Mouse (Mus musculus): ENCODE data around the gene Nrsn2. TPM values are rescaled to one million over a fixed set of nuclear protein-coding genes. Genes with fewer than 3 reads are reported as not detected.
A peak's percentile ranks its signal among the peaks of the same experiment; 100 is the strongest.
"Not testable (repeated sequence)": the region's sequence is repeated elsewhere in the genome, so short reads cannot be mapped to it uniquely, and the experiment has no call there.

Nrsn2 gene
- total and polyA plus RNA-seq, 3 experiments: not detected

- Histone ChIP-seq H3K4me1 (ENCODE audit: insufficient read depth, low read depth, low read length) (peaks cover 54% of the 10 kb centered on the region), H3K9me3 (replicated peaks) (peaks cover 4% of the 10 kb centered on the region), H3K4me3 (ENCODE audit: low read depth, low read length) (peak overlapping the region; percentile 31; the same call in 1 of the 2 replicates), H3K36me3 (replicated peaks) (peaks cover 18% of the 10 kb centered on the region), H3K27me3 (ENCODE audit: insufficient read depth, low read length) (peaks cover 4% of the 10 kb centered on the region; the same call in 1 of the 2 replicates)
- DNase-seq (ENCODE audit: low spot score) (no peak), ATAC-seq (ENCODE audit: extremely low read depth, insufficient number of reproducible peaks, low FRiP score, poor library complexity, severe bottlenecking) (no peak)
- TF ChIP-seq TAL1 (conservative IDR thresholded peaks at IDR 0.05; ENCODE audit: low read depth, low read length): peak; percentile 40; the same call in 1 of the 2 replicates
- TF ChIP-seq GATA1 (IDR thresholded peaks at IDR 0.05; ENCODE audit: borderline replicate concordance, low read length): no peak
- TF ChIP-seq POLR2AphosphoS5 (IDR thresholded peaks at IDR 0.05; ENCODE audit: insufficient replicate concordance, low read depth, low read length): no peak
Measured at GRCm38 (mm10) chr2:152359616-152360015, 16.8 kb downstream of the Nrsn2 start.

DNA sequence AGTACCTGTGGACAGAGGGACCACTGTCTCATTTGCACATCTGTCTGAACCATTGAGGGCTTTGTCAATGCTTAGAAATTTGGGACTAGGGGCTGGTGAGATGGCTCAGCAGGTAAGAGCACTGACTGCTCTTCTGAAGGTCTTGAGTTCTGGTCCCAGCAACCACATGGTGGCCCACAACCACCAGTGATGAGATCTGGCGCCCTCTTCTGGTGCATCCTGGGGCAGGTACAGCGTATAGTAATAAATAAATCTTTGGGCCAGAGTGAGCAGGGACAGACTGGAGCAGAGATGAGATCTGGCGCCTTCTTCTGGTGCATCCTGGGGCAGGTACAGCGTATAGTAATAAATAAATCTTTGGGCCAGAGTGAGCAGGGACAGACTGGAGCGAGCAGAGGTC is 17.5 kb downstream of the Nrsn2 start:
- H3K9me3 ChIP-seq (replicated peaks); H3K4me3 ChIP-seq (ENCODE audit: low read depth, low read length); DNase-seq (ENCODE audit: low spot score); ATAC-seq (ENCODE audit: extremely low read depth, insufficient number of reproducible peaks, low FRiP score, poor library complexity, severe bottlenecking); H3K27me3 ChIP-seq (ENCODE audit: insufficient read depth, low read length): not testable (repeated sequence)
- Histone ChIP-seq H3K4me1 (ENCODE audit: insufficient read depth, low read depth, low read length) (peaks cover 53% of the 10 kb centered on the region), H3K36me3 (replicated peaks) (peaks cover 18% of the 10 kb centered on the region)

DNA sequence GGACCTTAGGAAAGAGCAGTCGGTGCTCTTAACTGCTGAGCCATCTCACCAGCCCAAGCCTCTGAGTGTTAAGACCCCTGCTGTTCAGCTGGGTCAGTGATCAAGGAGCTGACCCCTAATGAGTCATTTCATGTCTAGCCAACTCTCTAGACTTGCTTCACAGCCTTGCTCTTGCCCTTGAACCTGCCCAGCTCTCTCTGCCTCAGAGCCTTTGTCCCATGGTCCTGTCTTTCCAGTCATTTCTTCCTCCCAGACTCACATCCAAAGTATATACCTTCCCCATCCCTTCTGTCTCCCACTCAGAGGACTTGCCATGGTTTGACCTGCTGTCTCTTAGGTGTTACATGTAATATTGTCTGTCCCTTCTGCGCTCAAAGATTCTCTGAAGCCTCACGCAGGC is 19.2 kb downstream of the Nrsn2 start:
- peaks cover 39% of the 10 kb centered on the region for H3K4me1 ChIP-seq (ENCODE audit: insufficient read depth, low read depth, low read length)
- ATAC-seq (ENCODE audit: extremely low read depth, insufficient number of reproducible peaks, low FRiP score, poor library complexity, severe bottlenecking): no peak
- no peak overlapping the region for H3K4me3 ChIP-seq (ENCODE audit: low read depth, low read length)
- DNase-seq (ENCODE audit: low spot score): no peak
- TF ChIP-seq GATA1 (IDR thresholded peaks at IDR 0.05; ENCODE audit: borderline replicate concordance, low read length) (no peak), GATA2 (IDR thresholded peaks at IDR 0.05; ENCODE audit: borderline replicate concordance, low read depth, low read length) (no peak), CTCF (IDR thresholded peaks at IDR 0.05; ENCODE audit: low read depth, low read length) (no peak), TAL1 (conservative IDR thresholded peaks at IDR 0.05; ENCODE audit: low read depth, low read length) (no peak), POLR2AphosphoS5 (IDR thresholded peaks at IDR 0.05; ENCODE audit: insufficient replicate concordance, low read depth, low read length) (no peak)
- H3K9me3 ChIP-seq (replicated peaks): peaks cover 4% of the 10 kb centered on the region
- H3K36me3 ChIP-seq (replicated peaks): peaks cover 21% of the 10 kb centered on the region
- H3K27me3 ChIP-seq (ENCODE audit: insufficient read depth, low read length): peaks cover 4% of the 10 kb centered on the region; the same call in 1 of the 2 replicates

DNA sequence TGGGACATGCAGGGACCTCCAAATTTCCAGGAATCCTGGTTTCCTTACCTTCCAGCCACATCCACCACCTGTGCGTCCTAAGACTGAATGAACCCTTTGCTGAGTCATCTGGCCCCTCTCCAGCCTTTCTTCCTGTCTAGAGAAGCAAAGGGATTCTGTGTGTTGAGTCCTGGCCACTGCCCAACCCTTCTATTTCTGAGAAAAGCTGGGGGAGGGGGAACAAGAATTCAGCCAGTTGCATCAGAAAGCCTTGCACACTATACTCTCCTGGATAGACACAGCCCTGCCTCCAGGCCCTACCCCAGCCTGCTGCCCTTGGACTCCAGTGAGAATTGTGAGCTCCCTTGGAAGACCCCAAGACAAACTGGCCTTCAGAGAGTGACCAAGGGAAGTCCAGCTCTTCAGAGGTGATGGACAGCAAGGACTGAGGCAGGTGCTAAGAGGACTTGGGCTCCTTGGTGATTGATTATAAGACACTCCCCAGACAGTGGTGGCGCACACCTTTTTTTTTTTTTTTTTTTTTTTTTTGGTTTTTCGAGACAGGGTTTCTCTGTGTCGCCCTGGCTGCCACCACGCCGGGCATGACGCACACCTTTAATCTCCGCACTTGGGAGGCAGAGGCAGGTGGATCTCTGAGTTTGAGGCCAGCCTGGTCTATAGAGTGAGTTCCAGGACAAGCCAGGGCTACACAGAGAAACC is 26.4 kb downstream of the Nrsn2 start:
- H3K9me3 ChIP-seq (replicated peaks): no peaks in the 10 kb centered on the region
- TF ChIP-seq GATA1 (IDR thresholded peaks at IDR 0.05; ENCODE audit: borderline replicate concordance, low read length) (no peak), CTCF (IDR thresholded peaks at IDR 0.05; ENCODE audit: low read depth, low read length) (no peak), TAL1 (conservative IDR thresholded peaks at IDR 0.05; ENCODE audit: low read depth, low read length) (no peak), GATA2 (IDR thresholded peaks at IDR 0.05; ENCODE audit: borderline replicate concordance, low read depth, low read length) (no peak), POLR2AphosphoS5 (IDR thresholded peaks at IDR 0.05; ENCODE audit: insufficient replicate concordance, low read depth, low read length) (no peak)
- H3K36me3 ChIP-seq (replicated peaks): peaks cover 7% of the 10 kb centered on the region
- H3K27me3 ChIP-seq (ENCODE audit: insufficient read depth, low read length): no peaks in the 10 kb centered on the region
- DNase-seq (ENCODE audit: low spot score) (peak; percentile 68), ATAC-seq (ENCODE audit: extremely low read depth, insufficient number of reproducible peaks, low FRiP score, poor library complexity, severe bottlenecking) (peak; percentile 57; the same call in 1 of the 2 replicates)
- H3K4me3 ChIP-seq (ENCODE audit: low read depth, low read length): peak overlapping the region; percentile 64; the same call in 1 of the 2 replicates
- peaks cover 66% of the 10 kb centered on the region for H3K4me1 ChIP-seq (ENCODE audit: insufficient read depth, low read depth, low read length)

- no peak for ATAC-seq (ENCODE audit: extremely low read depth, insufficient number of reproducible peaks, low FRiP score, poor library complexity, severe bottlenecking)
- no peaks in the 10 kb centered on the region for H3K9me3 ChIP-seq (replicated peaks)
- peaks cover 5% of the 10 kb centered on the region for H3K36me3 ChIP-seq (replicated peaks)
- H3K27me3 ChIP-seq (ENCODE audit: insufficient read depth, low read length): no peaks in the 10 kb centered on the region
- no peak for DNase-seq (ENCODE audit: low spot score)
- H3K4me3 ChIP-seq (ENCODE audit: low read depth, low read length): peak overlapping the region; percentile 31; the same call in 1 of the 2 replicates
- peaks cover 71% of the 10 kb centered on the region for H3K4me1 ChIP-seq (ENCODE audit: insufficient read depth, low read depth, low read length)
- TF ChIP-seq CTCF (IDR thresholded peaks at IDR 0.05; ENCODE audit: low read depth, low read length) (no peak), TAL1 (conservative IDR thresholded peaks at IDR 0.05; ENCODE audit: low read depth, low read length) (no peak), GATA2 (IDR thresholded peaks at IDR 0.05; ENCODE audit: borderline replicate concordance, low read depth, low read length) (no peak), POLR2AphosphoS5 (IDR thresholded peaks at IDR 0.05; ENCODE audit: insufficient replicate concordance, low read depth, low read length) (no peak), GATA1 (IDR thresholded peaks at IDR 0.05; ENCODE audit: borderline replicate concordance, low read length) (no peak)
Measured at GRCm38 (mm10) chr2:152349205-152349604, 27.2 kb downstream of the Nrsn2 start.

DNA sequence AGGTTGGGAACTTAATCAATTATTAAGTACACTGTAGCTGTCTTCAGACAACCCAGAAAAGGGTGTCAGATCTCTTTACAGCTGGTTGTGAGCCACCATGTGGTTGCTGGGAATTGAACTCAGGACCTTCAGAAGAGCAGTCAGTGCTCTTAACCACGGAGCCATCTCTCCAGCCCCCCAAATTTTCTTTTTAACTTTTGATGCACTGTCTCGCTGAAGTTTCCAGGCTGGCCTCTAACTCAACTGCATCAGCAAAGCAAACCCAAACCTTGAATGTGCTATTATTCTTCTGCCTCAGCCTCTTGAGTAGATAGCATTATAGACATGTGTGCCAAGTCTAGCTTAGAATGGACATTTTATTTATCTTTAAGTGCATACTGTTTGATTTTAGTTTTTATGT is 28.7 kb downstream of the Nrsn2 start:
- peaks cover 79% of the 10 kb centered on the region for H3K4me1 ChIP-seq (ENCODE audit: insufficient read depth, low read depth, low read length)
- ATAC-seq (ENCODE audit: extremely low read depth, insufficient number of reproducible peaks, low FRiP score, poor library complexity, severe bottlenecking): no peak

More for the DNA sequence above, 28.7 kb downstream of the Nrsn2 start:
- no peak for DNase-seq (ENCODE audit: low spot score)
- H3K9me3 ChIP-seq (replicated peaks): no peaks in the 10 kb centered on the region
- H3K36me3 ChIP-seq (replicated peaks): peaks cover 6% of the 10 kb centered on the region
- no peak overlapping the region; the same call in 1 of the 2 replicates for H3K4me3 ChIP-seq (ENCODE audit: low read depth, low read length)
- TF ChIP-seq TAL1 (conservative IDR thresholded peaks at IDR 0.05; ENCODE audit: low read depth, low read length): no peak
- no peak for TF ChIP-seq GATA2 (IDR thresholded peaks at IDR 0.05; ENCODE audit: borderline replicate concordance, low read depth, low read length)
- TF ChIP-seq POLR2AphosphoS5 (IDR thresholded peaks at IDR 0.05; ENCODE audit: insufficient replicate concordance, low read depth, low read length): no peak
- no peak for TF ChIP-seq GATA1 (IDR thresholded peaks at IDR 0.05; ENCODE audit: borderline replicate concordance, low read length)
- no peak for TF ChIP-seq CTCF (IDR thresholded peaks at IDR 0.05; ENCODE audit: low read depth, low read length)
- no peaks in the 10 kb centered on the region for H3K27me3 ChIP-seq (ENCODE audit: insufficient read depth, low read length)
